Mouse (Mus musculus): ENCODE measurements around the gene Procr.

Procr gene

GRCm38 (mm10) chr2:155755746-155756145, 4.8 kb downstream of the Procr start:
- DNase-seq (ENCODE audit: low spot score in 2 of 2): peak in 1 of 2 experiments; percentile 50

- DNase-seq (ENCODE audit: low spot score in 2 of 2): no peak
Measured at GRCm38 (mm10) chr2:155756855-155757566, 6.1 kb downstream of the Procr start.

- DNase-seq (ENCODE audit: low spot score in 2 of 2): peak in 1 of 2 experiments; percentile 82
Measured at GRCm38 (mm10) chr2:155764679-155765418, 13.9 kb downstream of the Procr start.

GRCm38 (mm10) chr2:155773664-155774063, 22.7 kb downstream of the Procr start:
- DNase-seq (ENCODE audit: low spot score in 2 of 2): no peak

GRCm38 (mm10) chr2:155774261-155774926, 23.5 kb downstream of the Procr start:
- no peak for DNase-seq (ENCODE audit: low spot score in 2 of 2)

- DNase-seq (ENCODE audit: low spot score in 2 of 2): no peak
Measured at GRCm38 (mm10) chr2:155774927-155775684, 24.2 kb downstream of the Procr start, which contains the start of gene Mmp24. Mmp24 (plus strand) TSS chr2:155775342.

- DNase-seq (ENCODE audit: low spot score in 2 of 2): peak; percentile 54 to 71
Measured at GRCm38 (mm10) chr2:155775685-155776263, 24.9 kb downstream of the Procr start.

GRCm38 (mm10) chr2:155776824-155777687, 26.1 kb downstream of the Procr start:
- no peak for DNase-seq (ENCODE audit: low spot score in 2 of 2)

GRCm38 (mm10) chr2:155777688-155777985, 26.7 kb downstream of the Procr start:
- no peak for DNase-seq (ENCODE audit: low spot score in 2 of 2)

- no peak for DNase-seq (ENCODE audit: low spot score in 2 of 2)
Measured at GRCm38 (mm10) chr2:155778004-155778403, 27.1 kb downstream of the Procr start.

GRCm38 (mm10) chr2:155779066-155779465, 28.1 kb downstream of the Procr start:
- DNase-seq (ENCODE audit: low spot score in 2 of 2): no peak

GRCm38 (mm10) chr2:155779506-155779905, 28.6 kb downstream of the Procr start:
- no peak for DNase-seq (ENCODE audit: low spot score in 2 of 2)

GRCm38 (mm10) chr2:155784534-155784933, 33.6 kb downstream of the Procr start:
- DNase-seq (ENCODE audit: low spot score in 2 of 2): no peak

- DNase-seq (ENCODE audit: low spot score in 2 of 2): no peak
Measured at GRCm38 (mm10) chr2:155786905-155787304, 36.0 kb downstream of the Procr start.

GRCm38 (mm10) chr2:155787949-155788931, 37.3 kb downstream of the Procr start:
- no peak for DNase-seq (ENCODE audit: low spot score in 2 of 2)

- no peak for DNase-seq (ENCODE audit: low spot score in 2 of 2)
Measured at GRCm38 (mm10) chr2:155792899-155793298, 42.0 kb downstream of the Procr start.

- DNase-seq (ENCODE audit: low spot score in 2 of 2): no peak
Measured at GRCm38 (mm10) chr2:155794674-155795445, 43.9 kb downstream of the Procr start.

GRCm38 (mm10) chr2:155798613-155799012, 47.7 kb downstream of the Procr start:
- no peak for DNase-seq (ENCODE audit: low spot score in 2 of 2)

- DNase-seq (ENCODE audit: low spot score in 2 of 2): no peak
Measured at GRCm38 (mm10) chr2:155802761-155803160, 51.8 kb downstream of the Procr start.

Data from right cerebral cortex, postnatal 10 days (tissue).